ENCODE assay signal across 8 mouse cellular contexts in genomic region chr2:153347183-153347781, GRCm38 (mm10). TPM values are rescaled to one million over a fixed set of nuclear protein-coding genes. Genes with fewer than 3 reads are reported as not detected.
DNase-seq lines count a peak whose midpoint lies in the region; ATAC-seq and TF ChIP-seq lines count a peak whose summit lies in the region.

No protein-coding gene starts in this region.

- ATAC-seq in CD4-positive, CD25-positive, alpha-beta regulatory T cell, adult 4 months = no peak
- no peak for ATAC-seq in G1E (ENCODE audit: extremely low read depth, insufficient number of reproducible peaks, low FRiP score, poor library complexity, severe bottlenecking)
- ATAC-seq in heart, embryonic 16.5 days (replicated peaks; ENCODE audit: extremely low read depth, insufficient read depth, low FRiP score) = no peak
- ATAC-seq in liver, embryonic 14.5 days (ENCODE audit: insufficient read depth) = no peak
- ATAC-seq in inflammation-experienced regulatory T-cells, adult 6 months = no peak

- H3K4me2 ChIP-seq in heart, embryonic 16.5 days (ENCODE audit: low read depth, low read length) = peak overlapping the region; percentile 85
- peak overlapping the region; percentile 93 for H3K4me2 ChIP-seq in liver, embryonic 14.5 days (ENCODE audit: low read depth)

- peak overlapping the region; percentile 93 for H3K4me3 ChIP-seq in G1E (ENCODE audit: low read depth, low read length)
- peak overlapping the region; percentile 63 for H3K4me3 ChIP-seq in heart, embryonic 16.5 days (ENCODE audit: low read length)
- H3K4me3 ChIP-seq in liver, embryonic 14.5 days (ENCODE audit: insufficient read depth in 1 of 2, low read depth in 2 of 2, low read length in 2 of 2) = peak overlapping the region; percentile 100

- H3K27ac ChIP-seq in heart, embryonic 16.5 days (ENCODE audit: low read length) = peak overlapping the region; percentile 99
- peak overlapping the region; percentile 81 for H3K27ac ChIP-seq in liver, embryonic 14.5 days

- H3K36me3 ChIP-seq in G1E (replicated peaks) = peaks cover 21% of the 10 kb centered on the region
- no peaks in the 10 kb centered on the region for H3K36me3 ChIP-seq in heart, embryonic 16.5 days (ENCODE audit: control insufficient read depth, insufficient read depth)
- H3K36me3 ChIP-seq in liver, embryonic 14.5 days (replicated peaks; ENCODE audit: control insufficient read depth, insufficient read depth, low read depth) = peaks cover 3% of the 10 kb centered on the region

- H3K27me3 ChIP-seq in G1E (ENCODE audit: insufficient read depth, low read length) = no peaks in the 10 kb centered on the region
- H3K27me3 ChIP-seq in heart, embryonic 16.5 days (ENCODE audit: control insufficient read depth, insufficient read depth, low read length) = no peaks in the 10 kb centered on the region
- H3K27me3 ChIP-seq in liver, embryonic 14.5 days (ENCODE audit: control insufficient read depth, insufficient read depth, low read length) = no peaks in the 10 kb centered on the region

- peak; percentile 53 for DNase-seq in CD4-positive, CD25-positive, alpha-beta regulatory T cell, adult 2 months (ENCODE audit: low read depth, low spot score)
- no peak for DNase-seq in G1E (ENCODE audit: low spot score)
- peak in 1 of 3 experiments; percentile 41 for DNase-seq in liver, embryonic 14.5 days (ENCODE audit: low read depth in 3 of 3, low spot score in 3 of 3)
- DNase-seq in cerebellum, adult 8-10 months = no peak
- no peak for DNase-seq in adrenal gland, adult 2 months

- WGBS in heart, embryonic 16.5 days = 4% methylated on average over 9 of the region's 9 CpGs
- 3% methylated on average over 9 of the region's 9 CpGs for WGBS in liver, embryonic 14.5 days (ENCODE audit: insufficient replicate concordance)

- no peak for TF ChIP-seq EP300 in liver, embryonic 14.5 days (IDR thresholded peaks at IDR 0.05; ENCODE audit: low read depth)

- peak overlapping the region; percentile 97 for H3K9ac ChIP-seq in heart, embryonic 16.5 days (ENCODE audit: low read length)
- H3K9ac ChIP-seq in liver, embryonic 14.5 days (replicated peaks) = peak overlapping the region; percentile 99

- H3K4me1 ChIP-seq in G1E (ENCODE audit: insufficient read depth, low read depth, low read length) = peaks cover 62% of the 10 kb centered on the region
- peaks cover 41% of the 10 kb centered on the region for H3K4me1 ChIP-seq in heart, embryonic 16.5 days (ENCODE audit: control insufficient read depth, insufficient read depth, low read length)
- peaks cover 51 to 54% of the 10 kb centered on the region in 2 experiments for H3K4me1 ChIP-seq in liver, embryonic 14.5 days (replicated peaks; ENCODE audit: control insufficient read depth in 2 of 2, insufficient read depth in 2 of 2, low read length in 1 of 2)

- no peak for TF ChIP-seq CTCF in G1E (IDR thresholded peaks at IDR 0.05; ENCODE audit: low read depth, low read length)
- no peak for TF ChIP-seq CTCF in liver, embryonic 14.5 days (IDR thresholded peaks at IDR 0.05; ENCODE audit: low read depth)

- H3K9me3 ChIP-seq in G1E (replicated peaks) = no peaks in the 10 kb centered on the region
- H3K9me3 ChIP-seq in heart, embryonic 16.5 days (replicated peaks; ENCODE audit: control insufficient read depth, low read length) = no peaks in the 10 kb centered on the region
- H3K9me3 ChIP-seq in liver, embryonic 14.5 days (ENCODE audit: control insufficient read depth, low read length) = no peaks in the 10 kb centered on the region

RNA-seq across cellular contexts. Expression of gene Asxl1, which starts 1.7 kb away (rescaled TPM):
- 10 to 100 TPM; 12.3 to 20.9 TPM for polyA plus RNA-seq in CD4-positive, CD25-positive, alpha-beta regulatory T cell, adult 4 months (2017; shearing (Covaris generic))
- 50.0 and 51.9 TPM in 2 replicates for total RNA-seq in G1E (2014; fragmentation: Nextera tagmentation)
- total RNA-seq in G1E (2017) = 45.8 and 54.3 TPM in 2 replicates
- 16.8 and 17.4 TPM in 2 replicates for polyA plus RNA-seq in G1E (2012)
- polyA plus RNA-seq in heart, embryonic 16.5 days (2015; fragmentation: Nextera tagmentation; extraction: Ambion mirVana) = 7.4 and 8.7 TPM in 2 replicates
- polyA plus RNA-seq in liver, embryonic 14.5 days (2012; rRNA removed) = 6.4 and 7.7 TPM in 2 replicates
- polyA plus RNA-seq in liver, embryonic 14.5 days (2014; fragmentation: Nextera tagmentation; extraction: Ambion mirVana) = 6.4 and 6.5 TPM in 2 replicates
- 10 to 100 TPM; 15.0 to 16.6 (median 15.9) TPM for polyA plus RNA-seq in inflammation-experienced regulatory T-cells, adult 6 months (2017; shearing (Covaris generic))
- total RNA-seq in adrenal gland, adult 2 months (2021) = 10 to 100 TPM; 20.5 to 24.7 TPM
- polyA plus RNA-seq in adrenal gland, adult 2 months (2012; rRNA removed) = 7.3 and 7.5 TPM in 2 replicates

RNA-seq across cellular contexts. Expression of gene Kif3b, which starts 56.1 kb away (rescaled TPM):
- 10 to 100 TPM; 11.2 to 13.0 TPM for polyA plus RNA-seq in CD4-positive, CD25-positive, alpha-beta regulatory T cell, adult 4 months (2017; shearing (Covaris generic))
- total RNA-seq in G1E (2014; fragmentation: Nextera tagmentation) (12.0 and 12.9 TPM in 2 replicates), G1E (2017) (25.2 and 26.1 TPM in 2 replicates)
- polyA plus RNA-seq in G1E (2012) = 3.0 and 3.7 TPM in 2 replicates
- polyA plus RNA-seq in heart, embryonic 16.5 days (2015; fragmentation: Nextera tagmentation; extraction: Ambion mirVana) = 5.4 and 6.2 TPM in 2 replicates
- polyA plus RNA-seq in liver, embryonic 14.5 days (2012; rRNA removed) = 2.0 and 2.5 TPM in 2 replicates
- polyA plus RNA-seq in liver, embryonic 14.5 days (2014; fragmentation: Nextera tagmentation; extraction: Ambion mirVana) = 1.4 and 1.8 TPM in 2 replicates
- 10 to 100 TPM in 2 of 3 experiments, 1 to 10 TPM in 1; 8.5 to 13.3 (median 11.6) TPM for polyA plus RNA-seq in inflammation-experienced regulatory T-cells, adult 6 months (2017; shearing (Covaris generic))
- 10 to 100 TPM; 26.3 to 29.5 TPM for total RNA-seq in adrenal gland, adult 2 months (2021)
- polyA plus RNA-seq in adrenal gland, adult 2 months (2012; rRNA removed) = 3.7 and 4.3 TPM in 2 replicates
